Mouse (Mus musculus) ES-E14 (cell line): Measurements from ENCODE around the gene Slamf6.

Experiments
- CHD2 ChIP-seq: IDR thresholded peaks from 2 replicates; pipeline ENCODE4 v1.6.1; 2014; ENCODE audit warnings: mild to moderate bottlenecking, low read depth, low read length, inconsistent platforms
- HCFC1 ChIP-seq: IDR thresholded peaks from 2 replicates; pipeline ENCODE4 v1.6.1; 2012; ENCODE audit warnings: low read length, inconsistent platforms, borderline replicate concordance; ENCODE audit not compliant: insufficient read depth
- MAFK ChIP-seq: IDR thresholded peaks from 2 replicates; pipeline ENCODE4 v1.6.1; 2014; ENCODE audit warnings: mild to moderate bottlenecking, low read depth, low read length, inconsistent platforms; ENCODE audit not compliant: insufficient read depth
- ZC3H11A ChIP-seq: IDR thresholded peaks from 2 replicates; pipeline ENCODE4 v1.6.1; 2012; ENCODE audit warnings: low read depth, mild to moderate bottlenecking, inconsistent platforms, low read length, borderline replicate concordance

- no peak for TF ChIP-seq CHD2
- no peak for TF ChIP-seq ZC3H11A
- TF ChIP-seq MAFK = no peak
- TF ChIP-seq HCFC1 = no peak
These were observed 77.8 kb downstream of the Slamf6 start for GRCm38 (mm10) chr1:171994918-171995715.
